Comparison of ENCODE assay signal across 22 mouse cellular contexts in genomic region chr12:50084517-50084916, GRCm38 (mm10).
DNase-seq lines count a peak whose midpoint lies in the region; ATAC-seq and TF ChIP-seq lines count a peak whose summit lies in the region.
"Had no signal": no experiment of that assay in that cellular context is flagged by ENCODE, and none has a peak within 500 bp of the region (broad histone marks: within the 10 kb centered on the region; RNA-seq: fewer than 3 reads in every experiment).

No protein-coding gene starts in this region.

- TF ChIP-seq POLR2A in brain, embryonic 14.5 days (IDR thresholded peaks at IDR 0.05; ENCODE audit: borderline replicate concordance, extremely low read depth, insufficient read depth, insufficient read length, poor library complexity, severe bottlenecking): no peak

- WGBS in forebrain, embryonic 15.5 days: 46% methylated on average over 3 of the region's 3 CpGs
- 82% methylated on average over 3 of the region's 3 CpGs for WGBS in forebrain, embryonic 11.5 days
- WGBS in midbrain, embryonic 11.5 days: 89% methylated on average over 3 of the region's 3 CpGs
- 72% methylated on average over 3 of the region's 3 CpGs for WGBS in midbrain, embryonic 15.5 days

- no peak for TF ChIP-seq CTCF in brain, embryonic 14.5 days (IDR thresholded peaks at IDR 0.05; ENCODE audit: borderline replicate concordance, extremely low read depth, insufficient read depth, insufficient read length)

- H3K36me3 ChIP-seq in forebrain, embryonic 15.5 days: no peaks in the 10 kb centered on the region
- no peaks in the 10 kb centered on the region for H3K36me3 ChIP-seq in forebrain, embryonic 11.5 days (ENCODE audit: control insufficient read depth, insufficient read depth, low read length)
- H3K36me3 ChIP-seq in midbrain, embryonic 11.5 days (ENCODE audit: control insufficient read depth, insufficient read depth, low read length): no peaks in the 10 kb centered on the region
- no peaks in the 10 kb centered on the region for H3K36me3 ChIP-seq in midbrain, embryonic 15.5 days (replicated peaks)
- H3K36me3 ChIP-seq: embryonic facial prominence, embryonic 15.5 days; heart, embryonic 13.5 days; hindbrain, embryonic 15.5 days had no signal

- H3K9ac ChIP-seq in forebrain, embryonic 15.5 days (replicated peaks): no peak overlapping the region
- H3K9ac ChIP-seq in forebrain, embryonic 11.5 days (ENCODE audit: low read length): no peak overlapping the region
- no peak overlapping the region for H3K9ac ChIP-seq in midbrain, embryonic 11.5 days (ENCODE audit: low read length)
- no peak overlapping the region for H3K9ac ChIP-seq in midbrain, embryonic 15.5 days
- H3K9ac ChIP-seq: embryonic facial prominence, embryonic 15.5 days; heart, embryonic 13.5 days; hindbrain, embryonic 15.5 days had no signal

- H3K27me3 ChIP-seq in forebrain, embryonic 15.5 days: no peaks in the 10 kb centered on the region
- no peaks in the 10 kb centered on the region for H3K27me3 ChIP-seq in forebrain, embryonic 11.5 days (ENCODE audit: control insufficient read depth, insufficient read depth, low read length)
- H3K27me3 ChIP-seq in midbrain, embryonic 11.5 days (ENCODE audit: control insufficient read depth, insufficient read depth, low read length): no peaks in the 10 kb centered on the region
- no peaks in the 10 kb centered on the region for H3K27me3 ChIP-seq in midbrain, embryonic 15.5 days (replicated peaks)
- H3K27me3 ChIP-seq: CH12.LX; embryonic facial prominence, embryonic 15.5 days; heart, embryonic 13.5 days; hindbrain, embryonic 15.5 days had no signal

- no peak for DNase-seq in forebrain, embryonic 11.5 days (ENCODE audit: low spot score)
- DNase-seq in midbrain, embryonic 11.5 days (ENCODE audit: low spot score, missing footprints): peak; percentile 74
- peak; percentile 91 for DNase-seq in brain, embryonic 14.5 days (ENCODE audit: low read depth)
- DNase-seq in layer of hippocampus, adult 9-11 months: peak; percentile 65
- no peak for DNase-seq in heart, adult 18-20 months
- no peak for DNase-seq in urinary bladder, adult 2 months (ENCODE audit: low spot score)
- DNase-seq: adrenal gland, adult 8-10 months; adrenal gland, postnatal 36 days; cerebellum, adult 2 months; cerebellum, postnatal 14 days; embryo, embryonic 11 days; gastrocnemius, adult 2 months; gastrocnemius, postnatal 25 days; heart, postnatal 36 days had no signal

- peak; percentile 85 for ATAC-seq in forebrain, embryonic 15.5 days (replicated peaks)
- ATAC-seq in forebrain, embryonic 11.5 days (replicated peaks; ENCODE audit: low FRiP score): no peak
- ATAC-seq in midbrain, embryonic 11.5 days (ENCODE audit: low FRiP score): no peak
- no peak for ATAC-seq in midbrain, embryonic 15.5 days (replicated peaks)
- ATAC-seq: intestine, embryonic 16.5 days had no signal

- no peaks in the 10 kb centered on the region for H3K9me3 ChIP-seq in forebrain, embryonic 15.5 days
- no peaks in the 10 kb centered on the region for H3K9me3 ChIP-seq in forebrain, embryonic 11.5 days (ENCODE audit: control insufficient read depth, low read length)
- no peaks in the 10 kb centered on the region for H3K9me3 ChIP-seq in midbrain, embryonic 11.5 days (ENCODE audit: control insufficient read depth, low read length)
- no peaks in the 10 kb centered on the region for H3K9me3 ChIP-seq in midbrain, embryonic 15.5 days
- H3K9me3 ChIP-seq: embryonic facial prominence, embryonic 15.5 days; heart, embryonic 13.5 days; hindbrain, embryonic 15.5 days had no signal

- no peak overlapping the region for H3K4me2 ChIP-seq in forebrain, embryonic 15.5 days (replicated peaks)
- no peak overlapping the region for H3K4me2 ChIP-seq in forebrain, embryonic 11.5 days (ENCODE audit: low read depth, low read length, severe bottlenecking)
- H3K4me2 ChIP-seq in midbrain, embryonic 11.5 days: no peak overlapping the region
- no peak overlapping the region for H3K4me2 ChIP-seq in midbrain, embryonic 15.5 days
- H3K4me2 ChIP-seq: embryonic facial prominence, embryonic 15.5 days; heart, embryonic 13.5 days; hindbrain, embryonic 15.5 days had no signal

- peaks cover 16% of the 10 kb centered on the region for H3K4me1 ChIP-seq in forebrain, embryonic 15.5 days
- H3K4me1 ChIP-seq in forebrain, embryonic 11.5 days (replicated peaks; ENCODE audit: control insufficient read depth, insufficient read depth, low read length): no peaks in the 10 kb centered on the region
- H3K4me1 ChIP-seq in midbrain, embryonic 11.5 days (ENCODE audit: control insufficient read depth, insufficient read depth, low read length): no peaks in the 10 kb centered on the region
- H3K4me1 ChIP-seq in midbrain, embryonic 15.5 days: no peaks in the 10 kb centered on the region
- H3K4me1 ChIP-seq: embryonic facial prominence, embryonic 15.5 days; heart, embryonic 13.5 days; hindbrain, embryonic 15.5 days had no signal

- no peak overlapping the region for H3K4me3 ChIP-seq in forebrain, embryonic 15.5 days
- H3K4me3 ChIP-seq in forebrain, embryonic 11.5 days (ENCODE audit: low read depth, low read length): no peak overlapping the region
- no peak overlapping the region for H3K4me3 ChIP-seq in midbrain, embryonic 11.5 days (ENCODE audit: low read depth, low read length)
- H3K4me3 ChIP-seq in midbrain, embryonic 15.5 days: no peak overlapping the region
- H3K4me3 ChIP-seq: embryonic facial prominence, embryonic 15.5 days; erythroblast, embryonic 14.5 days; gastrocnemius, adult 2 months; heart, embryonic 13.5 days; hindbrain, embryonic 15.5 days had no signal

- peak overlapping the region; percentile 92 for H3K27ac ChIP-seq in forebrain, embryonic 15.5 days (replicated peaks)
- no peak overlapping the region for H3K27ac ChIP-seq in forebrain, embryonic 11.5 days (ENCODE audit: low read depth, low read length)
- no peak overlapping the region for H3K27ac ChIP-seq in midbrain, embryonic 11.5 days (ENCODE audit: low read depth, low read length)
- H3K27ac ChIP-seq in midbrain, embryonic 15.5 days: no peak overlapping the region
- H3K27ac ChIP-seq: embryonic facial prominence, embryonic 15.5 days; gastrocnemius, adult 2 months; heart, embryonic 13.5 days; hindbrain, embryonic 15.5 days had no signal

Comparison
In these comparisons a context has a peak if more than half of its experiments do, and no peak if none do; other contexts are left out.
1. DNase-seq: peak in midbrain, embryonic 11.5 days (single experiment), brain, embryonic 14.5 days (single experiment) and layer of hippocampus, adult 9-11 months (single experiment); none in forebrain, embryonic 11.5 days (single experiment), heart, adult 18-20 months (0 of 2) and urinary bladder, adult 2 months (single experiment).